Mouse (Mus musculus) T-cell, adult 2 months (primary cell): ENCODE data around the gene Tut7.
A peak's percentile ranks its signal among the peaks of the same experiment; 100 is the strongest.
"Not testable (repeated sequence)": the region's sequence is repeated elsewhere in the genome, so short reads cannot be mapped to it uniquely, and the experiment has no call there.

Experiments used
- DNase-seq: peaks from one replicate; pipeline ENCODE4 v3.0.0; 2022; ENCODE audit warnings: low spot score

Tut7 gene

DNA sequence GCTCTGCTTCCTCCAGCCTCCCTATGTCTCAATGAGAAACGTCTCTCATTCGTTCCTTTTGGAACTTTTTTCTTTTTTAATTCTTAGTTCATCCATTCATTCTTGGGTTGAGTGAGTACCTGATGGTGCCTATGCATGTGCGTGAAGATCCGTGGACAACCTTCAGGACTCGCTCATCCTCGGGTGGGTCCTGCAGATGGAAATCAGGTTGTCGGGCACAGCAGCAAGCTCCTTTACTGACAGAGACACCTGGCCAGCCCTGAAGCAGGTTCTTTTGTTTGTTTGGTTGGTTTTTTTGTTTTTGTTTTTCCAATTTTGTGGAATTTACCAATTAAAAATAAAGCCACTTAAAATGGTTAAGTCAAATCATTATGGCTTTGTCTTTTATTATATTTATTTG lies 9.9 kb upstream of the Tut7 start:
- DNase-seq: no peak

DNA sequence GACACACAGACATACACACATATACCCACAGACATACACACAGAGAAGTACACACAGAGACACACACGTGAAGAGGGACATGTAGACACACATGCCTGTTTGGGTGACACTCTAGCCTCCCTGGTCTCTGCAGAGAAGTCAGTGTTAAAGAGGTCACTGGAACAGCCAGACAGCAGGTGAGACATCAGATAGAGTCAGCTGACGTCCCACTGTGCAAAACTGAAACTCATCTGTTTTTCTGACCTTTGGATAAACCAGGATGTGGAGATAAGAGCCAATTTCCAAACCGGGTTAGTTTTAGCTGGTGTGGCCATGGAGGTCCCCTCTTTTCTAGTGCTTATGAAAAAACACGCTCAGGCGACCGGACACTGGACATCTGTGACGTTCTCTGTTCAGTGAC lies 9.5 kb upstream of the Tut7 start:
- no peak for DNase-seq

DNA sequence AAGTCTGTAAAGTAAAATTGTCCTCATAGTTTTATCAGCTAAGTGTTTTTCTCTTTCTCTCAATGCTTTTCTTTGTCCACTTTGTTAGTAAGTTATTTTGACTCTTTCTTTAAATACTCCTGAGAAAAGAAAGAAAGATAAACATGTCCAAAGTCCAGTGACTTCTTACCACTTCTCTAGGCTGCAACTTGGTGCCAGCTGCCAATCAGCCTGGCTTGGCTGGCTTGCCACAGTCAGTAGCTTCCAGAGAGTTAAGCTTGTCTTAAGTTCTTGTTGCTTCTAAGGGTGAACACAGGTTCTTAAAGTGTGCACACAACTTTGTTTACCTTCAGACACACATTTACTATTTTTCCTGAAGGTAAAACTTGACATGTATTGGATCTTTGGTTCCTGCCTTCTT lies 3.0 kb upstream of the Tut7 start:
- no peak for DNase-seq

DNA sequence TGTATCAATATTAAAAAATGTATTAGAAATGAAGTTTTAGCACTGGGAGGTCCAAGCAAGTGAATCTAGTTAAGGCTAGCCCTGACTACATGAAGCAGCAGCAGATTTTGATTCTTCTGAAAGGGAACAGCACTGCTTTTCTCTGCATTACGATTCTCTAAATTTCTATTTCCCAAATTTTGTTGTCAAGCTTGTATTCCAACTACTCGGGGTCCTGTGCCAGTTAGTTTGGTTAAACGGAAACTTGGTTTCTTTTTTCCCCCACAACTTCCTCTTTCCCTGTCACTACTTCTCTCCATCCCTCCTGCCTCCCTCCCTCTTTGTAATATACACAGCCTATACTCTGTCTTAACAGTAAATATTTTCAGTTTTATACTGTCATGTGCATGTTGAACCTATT lies 2.1 kb downstream of the Tut7 start:
- DNase-seq: no peak

DNA sequence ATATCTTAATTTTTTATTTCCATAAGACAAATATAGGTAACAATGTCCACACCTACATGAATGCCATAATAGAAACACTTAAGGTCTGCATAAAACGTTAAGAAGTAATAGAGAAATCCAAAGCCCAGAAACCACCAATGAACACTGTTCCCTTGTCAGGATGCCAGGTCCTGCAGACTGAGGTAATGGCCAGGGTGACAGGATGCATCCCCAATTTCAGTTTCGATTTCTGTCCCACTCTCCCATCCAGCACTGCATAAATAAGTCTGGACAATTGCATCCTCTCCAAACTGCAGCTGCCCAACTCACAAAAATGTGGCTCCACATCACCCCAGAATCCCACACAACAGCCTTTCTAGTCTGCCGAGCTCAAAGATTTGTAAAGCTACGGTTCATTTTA lies 2.8 kb downstream of the Tut7 start:
- DNase-seq: no peak

DNA sequence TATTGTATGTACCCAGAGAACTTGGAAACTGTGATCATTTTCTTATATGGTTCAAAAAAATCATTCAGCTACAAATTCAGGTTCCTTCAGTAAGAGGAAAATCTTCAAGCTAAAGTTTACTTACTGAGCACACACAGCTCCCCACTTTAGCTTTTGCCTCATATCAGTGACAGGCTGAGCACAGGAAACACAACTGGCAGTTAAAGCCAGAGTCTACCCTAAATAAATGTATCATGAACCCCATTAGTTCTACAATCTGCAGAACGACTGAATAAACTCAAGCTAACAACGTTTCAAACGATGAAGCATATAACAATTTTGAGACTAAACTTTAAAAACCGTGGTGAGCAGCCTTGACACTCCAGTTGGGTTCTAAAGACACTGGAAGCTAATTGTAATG lies 5.6 kb downstream of the Tut7 start:
- DNase-seq: no peak

DNA sequence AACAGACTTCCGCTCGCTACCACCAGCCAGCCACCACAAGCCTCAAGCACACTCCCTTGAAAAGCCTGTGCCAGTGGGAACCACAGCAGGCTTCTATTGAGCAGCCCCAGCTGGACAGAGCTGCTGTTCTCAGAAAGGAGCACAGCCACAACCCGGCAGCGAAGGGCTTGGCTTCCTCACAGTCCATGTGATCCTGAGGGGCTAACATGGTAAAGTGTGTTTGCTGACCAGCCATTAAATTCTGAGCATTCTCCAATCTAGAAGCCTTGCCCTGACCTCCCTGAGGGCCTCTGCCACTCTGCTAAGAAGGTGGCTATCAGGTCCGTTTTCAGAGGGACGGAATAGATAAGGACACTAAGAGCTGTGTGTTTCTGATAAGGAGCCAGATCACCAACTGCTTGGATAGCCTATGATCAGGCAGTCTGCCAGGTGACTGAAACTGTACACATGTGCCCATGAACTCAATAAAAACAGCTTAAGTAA lies 8.8 kb downstream of the Tut7 start:
- no peak for DNase-seq

DNA sequence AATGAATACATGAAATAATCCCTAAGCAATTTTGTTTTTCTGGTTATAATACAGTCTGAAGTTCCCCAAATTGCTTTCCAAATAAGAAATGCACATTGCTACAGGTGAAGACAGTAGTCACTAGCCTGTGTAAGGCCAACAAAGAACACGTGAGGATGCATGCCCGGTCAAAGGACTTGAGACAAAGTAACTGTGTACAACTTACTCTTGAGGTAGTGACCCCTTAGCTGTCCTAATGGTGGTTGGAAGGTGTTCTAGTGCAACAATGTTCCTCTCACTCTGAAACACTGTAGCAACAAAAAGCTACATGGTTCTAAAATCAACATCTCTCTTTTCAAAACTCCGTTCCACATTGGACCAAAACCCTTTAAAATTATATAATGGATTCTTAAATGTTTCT lies 11.4 kb downstream of the Tut7 start:
- no peak for DNase-seq

DNA sequence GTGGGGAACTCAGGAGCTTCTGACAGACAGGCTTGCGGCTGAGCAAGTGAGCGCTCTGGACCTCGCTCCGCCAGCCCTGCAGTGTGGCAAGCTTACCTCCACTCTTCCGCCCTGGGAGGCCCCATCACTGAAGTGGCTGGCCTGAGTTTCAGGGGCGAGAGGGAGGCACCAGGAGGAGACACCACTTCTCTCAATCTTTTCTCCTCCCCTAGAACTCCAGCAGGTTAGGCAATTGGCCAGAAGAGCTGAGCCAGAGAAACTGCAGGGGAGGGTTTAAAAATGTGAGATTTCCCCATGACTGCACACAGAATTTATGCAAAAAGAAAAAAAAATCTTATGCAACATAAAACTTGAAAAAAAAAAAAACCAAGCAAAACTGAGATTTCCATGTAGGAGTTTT lies 21.9 kb downstream of the Tut7 start:
- DNase-seq: no peak

DNA sequence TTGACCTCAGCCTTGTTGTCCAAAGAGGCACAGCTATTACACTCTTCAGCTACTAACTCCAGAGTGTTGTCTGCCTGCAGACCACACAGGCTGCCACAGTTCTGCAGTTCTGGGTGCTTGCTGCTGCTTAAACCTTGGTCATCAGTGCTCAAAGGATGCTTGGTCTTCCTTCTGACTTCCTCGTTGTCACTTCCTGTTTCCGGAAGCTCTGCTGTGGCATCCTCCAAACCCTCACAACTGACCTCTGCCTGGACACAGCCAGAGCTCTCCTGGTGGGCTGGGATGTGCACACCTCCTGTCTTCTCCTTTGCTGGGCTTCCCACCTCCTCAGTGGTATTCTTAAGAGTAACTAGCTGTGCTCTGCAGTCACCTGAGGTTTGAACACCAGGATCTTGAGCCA lies 22.9 kb downstream of the Tut7 start:
- no peak for DNase-seq

DNA sequence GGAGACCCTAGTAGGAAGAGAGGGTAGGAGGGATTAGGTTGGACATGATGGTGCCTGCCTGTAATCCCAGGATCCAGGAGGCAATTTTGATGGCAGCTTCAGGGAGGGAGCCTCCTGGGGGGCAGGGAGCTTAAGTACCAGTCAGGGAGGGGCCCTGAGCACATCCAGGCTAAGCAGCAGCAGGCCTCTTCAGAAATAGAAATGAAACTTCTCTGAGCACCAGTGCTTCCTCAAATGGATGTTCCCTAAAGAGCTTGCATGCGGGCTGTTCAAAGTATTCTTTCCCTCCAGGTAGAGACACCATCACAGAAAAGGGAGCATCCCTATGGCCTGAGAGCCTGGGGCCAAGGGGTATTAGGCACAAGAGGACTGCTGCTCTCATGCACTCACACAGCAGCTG lies 24.6 kb downstream of the Tut7 start:
- DNase-seq: no peak

DNA sequence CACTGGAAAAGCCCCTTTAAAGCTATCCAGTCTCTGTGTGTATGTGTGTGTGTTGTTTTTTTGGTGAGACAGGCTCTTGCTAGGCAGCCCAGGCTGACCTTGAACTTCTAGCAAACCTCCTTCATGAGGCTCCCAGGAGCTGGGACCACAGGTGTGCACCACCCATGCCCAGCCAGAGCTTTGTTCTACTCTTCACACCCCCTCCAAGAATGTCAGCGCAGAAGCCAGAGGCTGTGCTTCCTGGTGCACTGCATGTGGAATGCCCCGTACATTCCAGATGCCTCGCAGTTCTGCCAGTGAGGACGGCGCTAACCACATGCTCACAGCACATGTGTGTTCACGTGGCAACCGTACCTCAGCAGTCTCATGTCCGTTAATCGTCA lies 26.5 kb downstream of the Tut7 start:
- no peak for DNase-seq

DNA sequence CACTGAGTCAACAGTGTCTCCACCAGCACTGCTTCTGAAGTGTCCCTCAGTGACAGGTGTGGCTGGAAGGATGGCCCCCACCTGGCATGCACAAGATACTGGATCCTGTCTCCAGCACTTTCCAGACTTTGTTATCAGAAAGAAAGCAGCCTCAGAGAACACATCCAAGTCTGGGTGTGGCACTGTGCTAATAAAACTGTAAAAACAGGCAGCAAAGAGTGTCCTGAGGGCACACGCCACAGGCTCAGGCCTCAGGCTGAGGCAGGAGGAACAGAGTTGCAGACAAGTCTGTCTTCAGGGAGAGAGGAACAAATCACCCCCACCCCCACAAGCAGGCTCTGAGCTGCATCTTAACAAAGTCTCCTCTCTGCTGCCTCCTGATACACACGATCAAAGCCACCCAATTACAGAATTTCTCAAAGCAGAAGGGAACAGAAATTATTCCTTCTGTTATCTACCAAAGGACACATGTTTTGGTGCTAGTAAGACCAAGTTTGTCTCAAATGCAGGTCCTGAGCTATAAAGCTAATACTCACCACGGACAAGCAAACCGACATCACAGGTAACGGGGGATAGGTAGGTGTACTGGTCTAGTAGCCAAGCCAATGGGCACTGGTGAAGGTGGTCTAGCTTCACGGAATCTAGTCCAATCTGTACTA lies 27.0 kb downstream of the Tut7 start:
- DNase-seq: no peak

DNA sequence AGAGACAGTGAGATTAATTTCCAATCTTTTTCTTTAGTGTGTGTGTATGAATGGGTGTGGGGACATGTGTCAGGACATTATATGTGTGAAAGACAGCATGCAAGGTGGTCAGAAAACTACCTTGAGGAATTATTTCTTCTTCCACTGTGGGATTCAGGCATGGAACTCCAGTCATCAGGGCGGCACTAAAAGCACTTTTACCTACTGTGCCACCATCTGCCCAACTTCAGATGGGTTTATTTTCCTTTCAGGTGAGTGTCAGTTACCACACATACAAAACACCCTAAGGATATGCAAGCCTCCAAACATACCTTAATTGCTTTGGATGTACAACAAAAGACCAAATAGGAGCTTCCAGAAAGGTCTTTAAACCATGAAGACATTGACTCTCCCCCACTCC lies 28.2 kb downstream of the Tut7 start:
- no peak for DNase-seq

DNA sequence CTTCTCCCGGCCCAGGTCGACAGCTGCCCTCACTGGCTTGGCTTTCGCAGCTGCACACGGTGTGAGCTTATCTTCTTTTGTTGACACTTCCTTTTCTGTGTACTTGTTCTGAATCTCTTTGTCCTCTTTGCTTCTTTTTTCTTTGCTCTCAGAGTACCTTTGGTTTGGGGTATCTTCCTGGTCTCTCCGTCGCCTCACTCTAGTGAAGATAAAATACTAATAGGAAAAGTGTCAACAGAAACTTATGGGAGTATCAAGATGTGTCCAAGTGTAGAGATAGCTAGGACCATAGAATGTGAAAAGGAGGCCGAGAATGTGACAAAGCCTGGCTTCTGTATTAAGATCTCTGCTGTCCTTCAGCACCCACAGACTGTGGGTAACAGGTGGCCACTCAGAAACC lies 40.8 kb downstream of the Tut7 start, which contains the start of gene Gm49354:
TSS of gene Gm49354 (minus strand) at position 101 of the 400 bp plus-strand sequence.
- DNase-seq: no peak

DNA sequence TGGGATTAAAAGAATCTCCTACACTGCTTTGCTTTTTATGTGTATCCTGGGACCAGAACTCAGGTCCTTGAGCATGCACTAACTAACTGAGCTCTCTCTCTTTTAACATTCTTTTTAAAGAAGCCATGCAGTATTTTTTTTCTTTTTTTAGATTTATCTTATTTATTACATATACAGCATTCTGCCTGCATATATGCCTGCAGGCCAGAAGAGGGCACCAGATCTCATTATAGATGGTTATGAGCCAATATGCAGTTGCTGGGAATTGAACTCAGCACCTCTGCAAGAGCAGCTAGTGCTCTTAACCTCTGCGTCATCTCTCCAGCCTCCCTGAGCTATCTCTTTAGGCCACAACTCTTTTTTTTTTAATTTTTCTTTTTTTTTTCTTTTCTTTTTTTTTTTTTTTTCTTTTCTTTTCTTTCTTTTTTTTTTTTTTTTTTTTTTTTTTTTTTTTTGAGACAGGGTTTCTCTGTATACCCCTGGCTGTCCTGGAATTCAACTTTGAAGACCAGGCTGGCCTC lies 43.1 kb downstream of the Tut7 start:
- not testable (repeated sequence) for DNase-seq

DNA sequence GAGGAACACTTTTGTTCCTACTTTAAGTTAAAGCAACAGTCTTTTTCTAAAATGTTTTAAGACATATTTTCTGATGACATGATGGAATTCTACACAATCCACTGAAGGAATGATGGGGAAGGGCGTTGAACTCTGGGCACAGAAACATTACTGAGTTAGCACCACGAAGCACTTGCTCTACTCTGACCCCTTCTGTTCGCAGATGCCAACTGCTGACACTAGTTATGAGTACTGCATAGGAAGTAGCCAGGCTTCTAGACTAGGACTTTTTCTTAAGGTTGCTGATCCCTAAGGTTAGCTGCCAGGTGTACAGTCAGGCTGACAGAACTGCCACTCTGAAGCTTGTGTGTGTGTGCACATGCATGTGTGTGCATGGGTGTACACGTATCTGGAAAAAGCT lies 43.7 kb downstream of the Tut7 start:
- DNase-seq: peak; percentile 21

DNA sequence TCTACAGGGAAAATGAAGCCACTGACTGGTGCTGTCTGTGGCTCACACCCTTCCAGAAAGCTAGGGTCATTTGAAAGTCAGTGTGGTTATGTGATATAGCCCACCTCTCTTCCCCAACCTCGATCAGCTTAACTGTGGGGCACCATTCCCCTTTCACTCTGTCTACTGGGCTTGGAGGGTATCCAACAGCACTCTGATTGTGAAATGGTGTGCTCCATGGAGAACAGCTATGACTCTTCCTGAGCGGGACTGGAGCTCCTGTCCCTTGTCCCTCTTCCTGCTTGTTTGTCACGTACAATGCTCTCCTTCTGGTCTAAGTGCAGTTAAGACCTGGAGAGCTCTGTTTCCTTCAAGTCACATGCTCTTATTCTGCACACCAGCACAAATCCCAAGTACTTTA lies 47.8 kb downstream of the Tut7 start:
- no peak for DNase-seq

DNA sequence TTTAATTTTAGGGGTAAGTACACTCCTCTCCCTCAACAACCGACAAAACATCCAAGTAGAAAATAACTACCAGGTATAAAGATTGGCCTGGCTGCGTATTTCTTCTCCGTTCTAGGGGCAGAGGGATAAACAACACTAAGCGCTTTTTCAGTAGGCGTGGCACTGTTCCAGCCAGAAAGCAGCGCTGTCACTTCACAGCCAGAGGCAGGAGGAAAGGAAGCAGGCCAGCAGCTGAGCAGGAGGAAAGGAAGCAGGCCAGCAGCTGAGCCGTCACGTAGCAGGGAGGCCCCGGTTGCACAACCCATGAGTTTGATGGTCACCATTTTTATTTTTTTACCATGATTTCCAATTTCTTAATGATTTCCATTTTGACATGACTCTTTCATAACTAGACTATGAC lies 51.7 kb downstream of the Tut7 start:
- peak; percentile 51 for DNase-seq

DNA sequence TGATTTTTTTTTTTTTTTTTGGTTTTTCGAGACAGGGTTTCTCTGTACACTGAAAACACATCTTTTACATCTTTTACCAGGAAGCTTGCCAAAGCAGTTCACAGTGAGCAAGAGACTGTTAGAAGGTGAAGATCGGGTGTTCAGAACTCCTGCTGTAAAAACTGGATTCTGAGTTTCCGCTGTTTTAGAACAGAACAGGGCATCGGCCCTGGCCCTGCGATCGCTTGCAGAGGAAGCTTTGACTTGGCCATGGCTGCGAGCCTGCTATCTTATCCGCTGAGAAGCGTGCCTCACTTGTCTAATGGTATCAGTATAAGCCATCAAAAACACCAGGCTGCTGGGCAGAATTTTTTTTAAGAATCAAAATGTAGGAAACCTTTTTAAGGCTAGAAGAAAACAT lies 52.1 kb downstream of the Tut7 start:
- DNase-seq: peak; percentile 3

DNA sequence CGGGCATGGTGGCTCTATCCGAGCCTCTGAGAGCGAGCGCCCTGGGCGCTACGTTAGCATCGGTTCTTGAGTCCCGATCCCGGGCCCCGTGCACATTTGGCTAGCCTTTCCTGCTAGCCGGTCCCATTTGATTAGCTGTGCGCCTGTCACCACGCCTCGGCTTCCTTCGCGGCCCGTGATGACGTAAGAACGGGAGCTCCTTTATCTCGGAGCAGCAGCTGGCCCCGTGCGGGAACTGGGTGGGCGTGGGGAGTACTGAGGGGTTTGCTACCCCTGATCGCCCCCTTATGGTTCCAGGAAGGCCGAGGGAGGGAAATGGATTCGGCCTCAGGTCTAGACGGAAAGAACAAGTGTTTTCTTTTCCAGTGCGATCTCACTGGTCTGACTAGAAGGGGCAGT lies 52.8 kb downstream of the Tut7 start:
- DNase-seq: peak; percentile 85

DNA sequence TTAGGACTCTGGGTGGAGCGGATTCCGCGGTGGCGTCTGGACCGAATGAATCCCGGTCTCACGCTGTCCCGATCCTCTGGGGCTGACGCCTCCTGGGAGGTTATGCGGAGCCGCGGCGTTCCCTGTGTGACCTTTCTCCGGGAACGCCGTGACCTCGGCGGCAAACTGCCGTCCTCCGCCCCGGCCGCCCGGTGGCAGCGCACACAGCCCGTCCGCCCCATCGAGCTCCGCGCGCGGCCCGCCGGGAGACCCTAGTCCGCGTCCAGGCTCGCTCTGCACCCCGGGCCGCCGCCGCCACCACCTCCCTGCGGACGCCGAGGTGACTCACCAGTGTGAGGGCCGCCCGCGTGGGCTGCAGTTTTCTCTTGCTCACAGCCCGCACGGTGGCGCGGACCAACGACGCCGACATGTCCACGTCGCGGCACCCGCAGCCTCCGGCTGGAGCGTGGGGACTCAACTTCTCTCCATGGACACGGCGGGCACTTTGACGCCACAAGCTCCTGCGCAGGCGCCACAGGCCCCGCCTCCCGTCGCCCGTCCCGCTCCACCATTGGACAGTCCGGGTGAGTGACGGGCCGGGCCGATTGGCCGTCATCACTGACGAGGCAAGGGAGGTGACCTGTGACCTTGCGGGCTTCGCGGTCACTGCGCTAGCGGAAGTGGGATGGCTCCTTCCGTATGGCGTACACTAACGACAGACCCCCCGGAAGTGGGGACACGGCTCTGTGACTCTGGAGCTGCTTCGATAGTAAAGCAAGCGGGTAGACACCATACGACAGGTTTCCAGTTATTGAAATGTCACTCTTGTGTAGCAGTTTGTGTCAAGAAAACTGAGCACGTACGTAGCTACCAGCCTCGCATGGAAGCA lies 53.4 kb downstream of the Tut7 start, which contains the start of gene Isca1:
TSS of gene Isca1 (minus strand) at position 515 of the 868 bp plus-strand sequence.
- peak; percentile 100 for DNase-seq

DNA sequence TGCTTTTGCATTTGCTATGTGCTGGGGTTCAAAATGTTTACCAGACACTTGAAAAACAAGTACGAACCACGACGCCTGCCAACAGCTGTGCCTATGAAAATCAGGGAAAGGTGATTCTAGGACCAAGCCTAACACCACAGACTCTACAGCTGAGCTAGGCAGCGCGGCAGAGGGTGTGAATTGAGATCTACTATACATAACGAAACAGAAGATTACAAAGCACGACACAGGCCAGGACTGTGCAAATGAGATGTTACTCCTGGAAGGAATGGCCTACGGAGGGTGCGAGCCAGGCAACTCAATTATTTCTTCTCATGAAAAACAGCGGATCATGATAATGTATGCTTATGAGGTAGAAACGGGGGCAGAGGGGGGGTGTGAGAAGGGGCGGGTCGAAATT lies 54.4 kb downstream of the Tut7 start:
- DNase-seq: no peak
